ENCODE assay signal across 8 mouse cellular contexts in the genomic region with DNA sequence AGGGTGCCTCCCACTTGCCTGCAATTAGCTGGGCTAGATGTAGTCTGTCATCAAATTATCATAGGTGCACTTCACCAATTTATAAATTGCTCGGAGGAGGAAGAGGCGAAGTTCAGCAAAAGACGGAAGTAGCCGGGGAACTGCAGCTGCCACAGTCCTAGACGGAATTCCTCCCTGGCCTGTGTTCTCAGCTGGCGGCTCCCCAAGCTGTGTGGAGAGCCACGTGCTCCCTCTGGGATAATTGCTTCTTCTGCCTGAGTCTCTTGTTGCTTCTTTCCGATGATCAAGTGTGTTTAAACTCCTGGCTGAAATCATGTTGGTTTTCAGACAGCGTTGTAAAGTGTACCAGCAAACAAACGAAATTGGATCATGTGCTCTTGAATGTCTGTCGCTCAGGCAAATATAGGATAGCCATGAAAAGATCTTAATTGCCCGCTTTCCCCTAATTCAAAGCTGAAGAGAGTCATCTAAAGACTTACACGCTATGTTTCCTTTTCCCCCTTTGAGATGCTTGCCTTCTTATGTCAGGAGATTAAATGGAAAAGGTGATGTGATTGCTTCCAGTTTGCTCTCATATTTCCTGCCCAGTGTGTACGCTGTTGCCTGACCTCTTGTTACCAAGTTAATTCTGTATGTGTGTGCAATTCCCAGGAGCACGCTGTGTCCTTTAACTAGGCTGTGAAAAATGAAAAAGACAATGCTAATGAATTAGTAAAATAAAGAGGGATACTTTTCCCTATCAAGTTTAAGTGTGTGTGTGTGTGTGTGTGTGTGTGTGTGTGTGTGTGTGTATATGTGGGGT.
DNase-seq lines count a peak whose midpoint lies in the region; TF ChIP-seq lines count a peak whose summit lies in the region.

No protein-coding gene starts in this region.

- TF ChIP-seq CTCF in left cerebral cortex, adult 2 months (IDR thresholded peaks at IDR 0.05), result no peak

- intact Hi-C loops in left cerebral cortex, adult 2 months (cut with DNase I), result no loop called here

- DNase-seq in adrenal gland, adult (ENCODE audit: inconsistent age in 2 of 2, low spot score in 1 of 2), result peak; percentile 65 to 84
- peak; percentile 80 for DNase-seq in embryo, embryonic 11 days
- DNase-seq in gastrocnemius, postnatal 25 days, result peak; percentile 76
- DNase-seq in hindlimb bud, embryonic 11.5 days (ENCODE audit: extremely low spot score, low read depth, low spot score), result peak; percentile 16
- peak; percentile 49 to 63 for DNase-seq in left cerebral cortex, adult 2 months (ENCODE audit: extremely low spot score in 1 of 2, low spot score in 2 of 2)
- peak; percentile 70 for DNase-seq in lung, postnatal 36 days
- DNase-seq in right cerebral cortex, postnatal 25 days, result peak; percentile 65
- no peak for DNase-seq in thymus, postnatal 0 days (ENCODE audit: low spot score)

- H3K4me3 ChIP-seq in left cerebral cortex, adult 2 months, result peak overlapping the region; percentile 21; the same call in 1 of the 2 replicates

- H3K27ac ChIP-seq in left cerebral cortex, adult 2 months, result no peak overlapping the region
